Mouse (Mus musculus) MEL (cell line): ENCODE results near the gene Ldb1.

Experiments
- CHD2 ChIP-seq: IDR thresholded peaks from 2 replicates; pipeline ENCODE4 v1.6.1; 2011; ENCODE audit warnings: low read length, improper control_type of control experiment
- CTCF ChIP-seq, 3 experiments: IDR thresholded peaks in 2 of 3; conservative IDR thresholded peaks in 1 of 3; 2 replicates each; pipeline ENCODE4 v1.5.1; 2011 to 2012; ENCODE audit warnings: low read length in 3 of 3, low read depth in 2 of 3, mild to moderate bottlenecking in 2 of 3, improper control_type of control experiment in 1 of 3, inconsistent platforms in 1 of 3, mixed read lengths in 1 of 3, moderate library complexity in 1 of 3; ENCODE audit not compliant: control insufficient read depth in 1 of 3, insufficient read depth in 1 of 3, poor library complexity in 1 of 3, severe bottlenecking in 1 of 3
- E2F4 ChIP-seq: IDR thresholded peaks from 2 replicates; pipeline ENCODE4 v1.6.1; 2011; ENCODE audit warnings: low read depth, low read length, improper control_type of control experiment, borderline replicate concordance
- GATA1 ChIP-seq: IDR thresholded peaks from 2 replicates; pipeline ENCODE4 v1.6.1; 2011; ENCODE audit warnings: low read depth, low read length, improper control_type of control experiment
- NELFE ChIP-seq: IDR thresholded peaks from 2 replicates; pipeline ENCODE4 v1.6.1; 2011; ENCODE audit warnings: low read depth, low read length, improper control_type of control experiment
- POLR2A ChIP-seq, 2 experiments: IDR thresholded peaks; 2 replicates each; pipeline ENCODE4 v1.6.1; 2011 to 2012; ENCODE audit warnings: low read length in 2 of 2, mild to moderate bottlenecking in 2 of 2, control low read depth in 1 of 2, improper control_type of control experiment in 1 of 2, low read depth in 1 of 2, moderate library complexity in 1 of 2; ENCODE audit not compliant: control insufficient read depth in 1 of 2, insufficient read depth in 1 of 2, poor library complexity in 1 of 2
- ZC3H11A ChIP-seq: IDR thresholded peaks from 2 replicates; pipeline ENCODE4 v1.6.1; 2012; ENCODE audit warnings: low read depth, mild to moderate bottlenecking, inconsistent platforms, low read length, improper control_type of control experiment

- no peak for TF ChIP-seq GATA1
- TF ChIP-seq CTCF (IDR thresholded peaks at IDR 0.05 in 2 of 3, conservative IDR thresholded peaks at IDR 0.05 in 1 of 3; ENCODE audit: control insufficient read depth in 1 of 3, insufficient read depth in 1 of 3, low read depth in 2 of 3, low read length in 3 of 3, poor library complexity in 1 of 3, severe bottlenecking in 1 of 3) = no peak
- no peak for TF ChIP-seq NELFE
- no peak for TF ChIP-seq CHD2
- no peak for TF ChIP-seq ZC3H11A
- TF ChIP-seq POLR2A (IDR thresholded peaks at IDR 0.05; ENCODE audit: control insufficient read depth in 1 of 2, insufficient read depth in 1 of 2, low read depth in 1 of 2, low read length in 2 of 2, poor library complexity in 1 of 2) = no peak
- TF ChIP-seq E2F4 = no peak
Measured at GRCm38 (mm10) chr19:46033911-46034310, 11.1 kb downstream of the Ldb1 start.
